Mouse (Mus musculus) brain, embryonic 14.5 days (tissue): ENCODE data around the gene Cdon.

Source experiments
- CTCF ChIP-seq: fragments of 200-500 bp; IDR thresholded peaks from 2 replicates; pipeline ENCODE4 v1.5.1; 2012; ENCODE audit warnings: inconsistent platforms, mild to moderate bottlenecking, moderate library complexity, borderline replicate concordance; ENCODE audit not compliant: insufficient read depth, insufficient read length; ENCODE audit errors: extremely low read depth
- POLR2A ChIP-seq: fragments of 200-500 bp; IDR thresholded peaks from 2 replicates; pipeline ENCODE4 v1.6.1; 2012; ENCODE audit warnings: mild to moderate bottlenecking, inconsistent platforms, borderline replicate concordance; ENCODE audit not compliant: poor library complexity, insufficient read depth, insufficient read length, severe bottlenecking; ENCODE audit errors: extremely low read depth

DNA sequence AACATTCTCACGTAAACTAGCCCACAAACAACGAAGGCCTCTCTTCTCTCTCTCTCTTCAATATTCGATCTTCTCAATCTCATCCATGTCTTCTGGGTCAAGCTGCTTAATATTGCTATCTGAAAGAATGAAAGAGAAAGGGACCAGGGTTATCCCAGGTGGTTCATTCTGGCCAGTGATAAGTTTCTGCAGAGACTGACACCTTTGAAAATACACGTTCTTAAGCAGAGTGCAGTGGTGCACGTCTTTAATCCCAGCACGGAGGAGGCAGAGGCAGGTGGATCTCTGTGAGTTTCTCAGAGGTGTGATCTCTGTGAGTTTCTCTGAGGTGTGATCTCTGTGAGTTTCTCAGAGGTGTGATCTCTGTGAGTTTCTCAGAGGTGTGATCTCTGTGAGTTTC, 121.0 kb downstream of the Cdon start:
- no peak for TF ChIP-seq CTCF
- TF ChIP-seq POLR2A, result no peak
